Mouse (Mus musculus): ENCODE data around the gene Capn7. TPM values are rescaled to one million over a fixed set of nuclear protein-coding genes. Genes with fewer than 3 reads are reported as not detected.

Capn7 gene
- total and polyA plus RNA-seq, 3 experiments, result 23.2 to 83.7 (median 30.0) TPM

DNA sequence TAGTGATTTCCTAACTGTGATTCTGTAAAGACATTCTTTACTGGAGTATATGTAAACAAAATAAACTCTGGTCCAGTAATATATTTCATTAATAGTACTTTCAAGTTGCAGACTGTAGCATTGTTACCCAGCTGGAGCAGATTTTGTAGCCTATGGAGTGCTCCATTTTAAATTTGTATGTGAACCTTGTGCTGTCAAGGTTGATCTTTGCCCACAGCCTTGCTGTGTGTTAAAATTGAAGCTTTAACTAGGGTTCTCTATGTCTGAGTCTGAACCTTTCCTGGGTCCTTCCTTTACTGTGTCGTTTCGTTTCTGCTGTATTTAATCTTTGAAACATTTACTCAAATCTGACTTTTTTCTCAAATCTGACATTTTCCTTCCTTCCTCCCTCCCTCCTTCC is 25.8 kb downstream of the Capn7 start:
- peaks cover 17 to 29% of the 10 kb centered on the region in 2 experiments for H3K36me3 ChIP-seq (ENCODE audit: control insufficient read depth in 1 of 2, insufficient read depth in 2 of 2, low read length in 2 of 2)
- no peak overlapping the region for H3K4me3 ChIP-seq (ENCODE audit: control insufficient read depth in 1 of 2, insufficient read depth in 1 of 2, low read depth in 2 of 2, low read length in 2 of 2)
- no peak overlapping the region for H3K27ac ChIP-seq (ENCODE audit: control insufficient read depth, low read depth, low read length)
- no peak overlapping the region for H3K9ac ChIP-seq (ENCODE audit: control insufficient read depth, low read depth, low read length, poor library complexity, severe bottlenecking)
- TF ChIP-seq SMC3 (IDR thresholded peaks at IDR 0.05; ENCODE audit: low read depth, low read length) (no peak), NRF1 (IDR thresholded peaks at IDR 0.05; ENCODE audit: insufficient read depth, low read depth, low read length, poor library complexity, severe bottlenecking) (no peak), GATA1 (IDR thresholded peaks at IDR 0.05; ENCODE audit: low read depth, low read length) (no peak), ELF1 (IDR thresholded peaks at IDR 0.05; ENCODE audit: low read depth, low read length) (no peak), ZC3H11A (IDR thresholded peaks at IDR 0.05; ENCODE audit: low read depth, low read length) (no peak), EP300 (IDR thresholded peaks at IDR 0.05; ENCODE audit: low read depth in 1 of 2, low read length in 2 of 2) (no peak), BHLHE40 (IDR thresholded peaks at IDR 0.05; ENCODE audit: borderline replicate concordance, low read depth, low read length) (no peak), TBP (IDR thresholded peaks at IDR 0.05; ENCODE audit: low read depth, low read length) (no peak), SIN3A (IDR thresholded peaks at IDR 0.05; ENCODE audit: low read length) (no peak), MYB (IDR thresholded peaks at IDR 0.05; ENCODE audit: low read depth, low read length) (no peak), JUND (IDR thresholded peaks at IDR 0.05; ENCODE audit: low read depth, low read length) (no peak), USF2 (IDR thresholded peaks at IDR 0.05; ENCODE audit: borderline replicate concordance in 1 of 2, insufficient read depth in 1 of 2, low read depth in 1 of 2, low read length in 2 of 2) (no peak), GABPA (IDR thresholded peaks at IDR 0.05; ENCODE audit: low read depth, low read length) (no peak), POLR2A (IDR thresholded peaks at IDR 0.05; ENCODE audit: control insufficient read depth in 1 of 2, insufficient read depth in 1 of 2, low read depth in 1 of 2, low read length in 2 of 2, poor library complexity in 1 of 2) (no peak)
- H3K27me3 ChIP-seq (ENCODE audit: control insufficient read depth in 1 of 2, insufficient read depth in 2 of 2, low read length in 2 of 2), result no peaks in the 10 kb centered on the region
- H3K9me3 ChIP-seq (replicated peaks; ENCODE audit: insufficient read depth, low read length), result no peaks in the 10 kb centered on the region
- H3K79me2 ChIP-seq (ENCODE audit: control insufficient read depth, insufficient read depth, low read length, poor library complexity), result no peaks in the 10 kb centered on the region
- no peak for DNase-seq (ENCODE audit: low read depth, low spot score)
- peaks cover 0 to 5% of the 10 kb centered on the region in 2 experiments; a peak in 3 of 4 replicates for H3K4me1 ChIP-seq (ENCODE audit: control insufficient read depth in 1 of 2, insufficient read depth in 2 of 2, low read length in 2 of 2)

DNA sequence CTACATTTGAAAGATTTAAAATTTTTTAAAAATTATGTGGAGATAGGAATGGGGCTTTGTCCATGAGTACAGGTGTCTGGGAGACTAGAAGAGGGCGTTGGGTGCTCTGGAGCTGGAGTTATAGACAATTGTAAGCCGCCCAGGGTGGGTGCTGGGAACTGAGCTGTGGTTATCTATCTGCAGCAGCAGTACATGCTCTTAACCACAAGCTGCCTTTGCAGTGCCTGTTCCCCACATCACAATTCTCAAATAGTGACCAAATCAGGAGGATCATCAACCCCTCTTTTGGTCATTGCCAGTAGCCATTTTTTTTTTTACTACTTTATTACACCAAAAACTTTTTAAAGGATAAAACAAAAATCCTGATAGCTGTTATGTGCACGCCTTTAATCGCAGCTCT is 28.2 kb downstream of the Capn7 start:
- peak; percentile 88 for DNase-seq (ENCODE audit: low read depth, low spot score)
- no peak for TF ChIP-seq CHD1 (IDR thresholded peaks at IDR 0.05; ENCODE audit: low read depth, low read length)
- TF ChIP-seq E2F4 (IDR thresholded peaks at IDR 0.05; ENCODE audit: borderline replicate concordance, low read depth, low read length), result no peak
- TF ChIP-seq NELFE (IDR thresholded peaks at IDR 0.05; ENCODE audit: low read depth, low read length), result no peak
- peak; percentile 80 for TF ChIP-seq MYC (IDR thresholded peaks at IDR 0.05; ENCODE audit: low read depth, low read length)
- 0 out of 2 replicates have a peak, but pooled peaks have one; percentile 44 for TF ChIP-seq MXI1 (IDR thresholded peaks at IDR 0.05; ENCODE audit: low read depth, low read length)
- TF ChIP-seq NRF1 (IDR thresholded peaks at IDR 0.05; ENCODE audit: insufficient read depth, low read depth, low read length, poor library complexity, severe bottlenecking), result no peak
- TF ChIP-seq HCFC1 (IDR thresholded peaks at IDR 0.05; ENCODE audit: low read depth, low read length), result 0 out of 2 replicates have a peak, but pooled peaks have one; percentile 31
- TF ChIP-seq EP300 (IDR thresholded peaks at IDR 0.05; ENCODE audit: low read depth in 1 of 2, low read length in 2 of 2), result peak; percentile 89 to 91
- no peak for TF ChIP-seq ELF1 (IDR thresholded peaks at IDR 0.05; ENCODE audit: low read depth, low read length)
- peak; percentile 72; the same call in 1 of the 2 replicates for TF ChIP-seq ETS1 (IDR thresholded peaks at IDR 0.05; ENCODE audit: low read depth, low read length)
- TF ChIP-seq MAX (IDR thresholded peaks at IDR 0.05; ENCODE audit: low read length), result peak; percentile 55; the same call in 1 of the 2 replicates
- peak; percentile 83 for TF ChIP-seq ZNF384 (IDR thresholded peaks at IDR 0.05; ENCODE audit: low read depth, low read length)
- TF ChIP-seq TBP (IDR thresholded peaks at IDR 0.05; ENCODE audit: low read depth, low read length), result no peak
- peak; percentile 58 for TF ChIP-seq SIN3A (IDR thresholded peaks at IDR 0.05; ENCODE audit: low read length)
- peak; percentile 94 for TF ChIP-seq TCF12 (IDR thresholded peaks at IDR 0.05; ENCODE audit: low read depth, low read length)
- no peak for TF ChIP-seq USF2 (IDR thresholded peaks at IDR 0.05; ENCODE audit: borderline replicate concordance in 1 of 2, insufficient read depth in 1 of 2, low read depth in 1 of 2, low read length in 2 of 2)
- peak; percentile 90 for TF ChIP-seq GATA1 (IDR thresholded peaks at IDR 0.05; ENCODE audit: low read depth, low read length)
- TF ChIP-seq USF1 (IDR thresholded peaks at IDR 0.05; ENCODE audit: low read depth, low read length), result no peak
- TF ChIP-seq POLR2AphosphoS5 (IDR thresholded peaks at IDR 0.05; ENCODE audit: borderline replicate concordance, low read depth, low read length), result no peak
- peak; percentile 53; the same call in 1 of the 2 replicates for TF ChIP-seq MAFK (IDR thresholded peaks at IDR 0.05; ENCODE audit: borderline replicate concordance, low read depth, low read length)
- no peak for TF ChIP-seq RAD21 (IDR thresholded peaks at IDR 0.05; ENCODE audit: low read depth, low read length)
- TF ChIP-seq JUND (IDR thresholded peaks at IDR 0.05; ENCODE audit: low read depth, low read length), result no peak
- TF ChIP-seq CTCF (IDR thresholded peaks at IDR 0.05 in 2 of 3, conservative IDR thresholded peaks at IDR 0.05 in 1 of 3; ENCODE audit: control insufficient read depth in 1 of 3, insufficient read depth in 1 of 3, low read depth in 2 of 3, low read length in 3 of 3, poor library complexity in 1 of 3, severe bottlenecking in 1 of 3), result no peak
- TF ChIP-seq KAT2A (conservative IDR thresholded peaks at IDR 0.05; ENCODE audit: low read depth, low read length), result no peak
- TF ChIP-seq GABPA (IDR thresholded peaks at IDR 0.05; ENCODE audit: low read depth, low read length), result no peak

More for the DNA sequence above, 28.2 kb downstream of the Capn7 start:
- Histone ChIP-seq H3K4me3 (ENCODE audit: control insufficient read depth in 1 of 2, insufficient read depth in 1 of 2, low read depth in 2 of 2, low read length in 2 of 2) (no peak overlapping the region), H3K27me3 (ENCODE audit: control insufficient read depth in 1 of 2, insufficient read depth in 2 of 2, low read length in 2 of 2) (no peaks in the 10 kb centered on the region), H3K4me1 (ENCODE audit: control insufficient read depth in 1 of 2, insufficient read depth in 2 of 2, low read length in 2 of 2) (peaks cover 0 to 5% of the 10 kb centered on the region in 2 experiments; a peak in 3 of 4 replicates), H3K79me2 (ENCODE audit: control insufficient read depth, insufficient read depth, low read length, poor library complexity) (no peaks in the 10 kb centered on the region), H3K9me3 (replicated peaks; ENCODE audit: insufficient read depth, low read length) (no peaks in the 10 kb centered on the region), H3K27ac (ENCODE audit: control insufficient read depth, low read depth, low read length) (peak overlapping the region; percentile 39; the same call in 1 of the 2 replicates), H3K36me3 (ENCODE audit: control insufficient read depth in 1 of 2, insufficient read depth in 2 of 2, low read length in 2 of 2) (peaks cover 14 to 28% of the 10 kb centered on the region in 2 experiments), H3K9ac (ENCODE audit: control insufficient read depth, low read depth, low read length, poor library complexity, severe bottlenecking) (no peak overlapping the region)

Measured in MEL (cell line).